Mouse (Mus musculus): ENCODE data around the gene Sf3b5. TPM values are rescaled to one million over a fixed set of nuclear protein-coding genes. Genes with fewer than 3 reads are reported as not detected.
"Not testable (repeated sequence)": the region's sequence is repeated elsewhere in the genome, so short reads cannot be mapped to it uniquely, and the experiment has no call there.

Sf3b5 gene
- polyA plus RNA-seq, 1 experiment from 2014 or later: 38.4 TPM

GRCm38 (mm10) chr10:13008737-13009121, 3.6 kb downstream of the Sf3b5 start:
- ATAC-seq (ENCODE audit: insufficient number of reproducible peaks, insufficient read depth, low FRiP score, low TSS enrichment, low read depth): peak; percentile 27; the same call in 1 of the 2 replicates
- H3K4me3 ChIP-seq: peak overlapping the region; percentile 92

GRCm38 (mm10) chr10:13014026-13014425, 8.9 kb downstream of the Sf3b5 start:
- H3K4me2 ChIP-seq: no peak overlapping the region
- H3K4me1 ChIP-seq: peaks cover 14% of the 10 kb centered on the region
- H3K36me3 ChIP-seq: peaks cover 8% of the 10 kb centered on the region; the same call in 1 of the 2 replicates
- H3K4me3 ChIP-seq: no peak overlapping the region
- no peaks in the 10 kb centered on the region for H3K27me3 ChIP-seq
- H3K9ac ChIP-seq: no peak overlapping the region
- no peak for ATAC-seq (ENCODE audit: insufficient number of reproducible peaks, insufficient read depth, low FRiP score, low TSS enrichment, low read depth)
- H3K27ac ChIP-seq: no peak overlapping the region
- 67% methylated on average over 7 of the region's 7 CpGs for WGBS
- H3K9me3 ChIP-seq: no peaks in the 10 kb centered on the region

More at GRCm38 (mm10) chr10:13008737-13009121, 3.6 kb downstream of the Sf3b5 start:
- H3K36me3 ChIP-seq: peaks cover 8% of the 10 kb centered on the region; the same call in 1 of the 2 replicates
- H3K27ac ChIP-seq: peak overlapping the region; percentile 76
- no peaks in the 10 kb centered on the region for H3K27me3 ChIP-seq
- H3K9me3 ChIP-seq: no peaks in the 10 kb centered on the region
- WGBS: 2% methylated on average over 29 of the region's 29 CpGs
- peak overlapping the region; percentile 81 for H3K4me2 ChIP-seq
- H3K4me1 ChIP-seq: peaks cover 15% of the 10 kb centered on the region
- peak overlapping the region; percentile 89 for H3K9ac ChIP-seq

- no peaks in the 10 kb centered on the region for H3K9me3 ChIP-seq
- 17% methylated on average over 4 of the region's 4 CpGs for WGBS
- no peak overlapping the region for H3K9ac ChIP-seq
Observed at GRCm38 (mm10) chr10:13016573-13016972, 11.4 kb downstream of the Sf3b5 start.

GRCm38 (mm10) chr10:13018510-13018909, 13.4 kb downstream of the Sf3b5 start:
- no peak for ATAC-seq (ENCODE audit: insufficient number of reproducible peaks, insufficient read depth, low FRiP score, low TSS enrichment, low read depth)
- 60% methylated on average over 7 of the region's 7 CpGs for WGBS
- H3K27me3 ChIP-seq: no peaks in the 10 kb centered on the region
- H3K9me3 ChIP-seq: no peaks in the 10 kb centered on the region
- no peaks in the 10 kb centered on the region for H3K4me1 ChIP-seq
- no peak overlapping the region for H3K4me2 ChIP-seq
- no peak overlapping the region for H3K4me3 ChIP-seq
- H3K36me3 ChIP-seq: no peaks in the 10 kb centered on the region
- H3K9ac ChIP-seq: no peak overlapping the region
- H3K27ac ChIP-seq: no peak overlapping the region

More at GRCm38 (mm10) chr10:13016573-13016972, 11.4 kb downstream of the Sf3b5 start:
- no peaks in the 10 kb centered on the region for H3K36me3 ChIP-seq
- H3K4me3 ChIP-seq: no peak overlapping the region
- no peaks in the 10 kb centered on the region for H3K4me1 ChIP-seq
- H3K27ac ChIP-seq: no peak overlapping the region
- no peaks in the 10 kb centered on the region for H3K27me3 ChIP-seq
- ATAC-seq (ENCODE audit: insufficient number of reproducible peaks, insufficient read depth, low FRiP score, low TSS enrichment, low read depth): 0 out of 2 replicates have a peak, but pooled peaks have one; percentile 63
- H3K4me2 ChIP-seq: no peak overlapping the region

- Histone ChIP-seq H3K4me1 (no peaks in the 10 kb centered on the region), H3K36me3 (no peaks in the 10 kb centered on the region), H3K4me2 (no peak overlapping the region), H3K9ac (no peak overlapping the region), H3K27ac (no peak overlapping the region), H3K4me3 (no peak overlapping the region), H3K27me3 (no peaks in the 10 kb centered on the region), H3K9me3 (no peaks in the 10 kb centered on the region)
- no peak for ATAC-seq (ENCODE audit: insufficient number of reproducible peaks, insufficient read depth, low FRiP score, low TSS enrichment, low read depth)
- 75% methylated on average over 5 of the region's 5 CpGs for WGBS
Observed at GRCm38 (mm10) chr10:13019026-13019425, 13.9 kb downstream of the Sf3b5 start.

- H3K36me3 ChIP-seq: no peaks in the 10 kb centered on the region
- H3K4me3 ChIP-seq: no peak overlapping the region
- no peaks in the 10 kb centered on the region for H3K4me1 ChIP-seq
- H3K27ac ChIP-seq: no peak overlapping the region
- H3K4me2 ChIP-seq: no peak overlapping the region
- no peaks in the 10 kb centered on the region for H3K27me3 ChIP-seq
- WGBS: 89% methylated on average over 4 of the region's 4 CpGs
- H3K9ac ChIP-seq: no peak overlapping the region
- no peak for ATAC-seq (ENCODE audit: insufficient number of reproducible peaks, insufficient read depth, low FRiP score, low TSS enrichment, low read depth)
- H3K9me3 ChIP-seq: no peaks in the 10 kb centered on the region
Observed at GRCm38 (mm10) chr10:13022103-13022502, 17.0 kb downstream of the Sf3b5 start.

GRCm38 (mm10) chr10:13023985-13024384, 18.8 kb downstream of the Sf3b5 start:
- H3K4me2 ChIP-seq: not testable (repeated sequence)

GRCm38 (mm10) chr10:13027702-13028101, 22.6 kb downstream of the Sf3b5 start:
- no peak for ATAC-seq (ENCODE audit: insufficient number of reproducible peaks, insufficient read depth, low FRiP score, low TSS enrichment, low read depth)
- Histone ChIP-seq H3K27me3 (no peaks in the 10 kb centered on the region), H3K27ac (no peak overlapping the region), H3K4me1 (no peaks in the 10 kb centered on the region), H3K9me3 (no peaks in the 10 kb centered on the region), H3K4me3 (no peak overlapping the region), H3K4me2 (no peak overlapping the region), H3K36me3 (no peaks in the 10 kb centered on the region), H3K9ac (no peak overlapping the region)
- 88% methylated on average over 5 of the region's 5 CpGs for WGBS

More at GRCm38 (mm10) chr10:13023985-13024384, 18.8 kb downstream of the Sf3b5 start:
- not testable (repeated sequence) for H3K9ac ChIP-seq; H3K4me1 ChIP-seq; H3K36me3 ChIP-seq; H3K9me3 ChIP-seq; H3K27ac ChIP-seq; H3K27me3 ChIP-seq; ATAC-seq (ENCODE audit: insufficient number of reproducible peaks, insufficient read depth, low FRiP score, low TSS enrichment, low read depth); H3K4me3 ChIP-seq
- 46% methylated on average over 3 of the region's 3 CpGs for WGBS

- WGBS: 77% methylated on average over 1 of the region's 1 CpGs
- Histone ChIP-seq H3K4me3 (no peak overlapping the region), H3K4me1 (no peaks in the 10 kb centered on the region), H3K4me2 (no peak overlapping the region), H3K27ac (no peak overlapping the region), H3K9me3 (no peaks in the 10 kb centered on the region), H3K9ac (no peak overlapping the region), H3K27me3 (no peaks in the 10 kb centered on the region), H3K36me3 (no peaks in the 10 kb centered on the region)
- ATAC-seq (ENCODE audit: insufficient number of reproducible peaks, insufficient read depth, low FRiP score, low TSS enrichment, low read depth): no peak
Observed at GRCm38 (mm10) chr10:13028215-13028614, 23.1 kb downstream of the Sf3b5 start.

- no peaks in the 10 kb centered on the region for H3K27me3 ChIP-seq
- H3K9ac ChIP-seq: no peak overlapping the region
- no peak overlapping the region for H3K4me3 ChIP-seq
- no peak for ATAC-seq (ENCODE audit: insufficient number of reproducible peaks, insufficient read depth, low FRiP score, low TSS enrichment, low read depth)
- WGBS: 89% methylated on average over 5 of the region's 5 CpGs
- no peak overlapping the region for H3K27ac ChIP-seq
- no peaks in the 10 kb centered on the region for H3K36me3 ChIP-seq
- H3K9me3 ChIP-seq: no peaks in the 10 kb centered on the region
- H3K4me1 ChIP-seq: no peaks in the 10 kb centered on the region
- no peak overlapping the region for H3K4me2 ChIP-seq
Observed at GRCm38 (mm10) chr10:13029416-13029815, 24.3 kb downstream of the Sf3b5 start.

GRCm38 (mm10) chr10:13035270-13035669, 30.1 kb downstream of the Sf3b5 start:
- WGBS: 78% methylated on average over 3 of the region's 3 CpGs
- H3K4me2 ChIP-seq: no peak overlapping the region
- no peaks in the 10 kb centered on the region for H3K9me3 ChIP-seq
- no peak for ATAC-seq (ENCODE audit: insufficient number of reproducible peaks, insufficient read depth, low FRiP score, low TSS enrichment, low read depth)
- H3K36me3 ChIP-seq: no peaks in the 10 kb centered on the region
- H3K27me3 ChIP-seq: no peaks in the 10 kb centered on the region
- no peak overlapping the region for H3K4me3 ChIP-seq
- H3K9ac ChIP-seq: no peak overlapping the region
- H3K4me1 ChIP-seq: no peaks in the 10 kb centered on the region
- no peak overlapping the region for H3K27ac ChIP-seq

GRCm38 (mm10) chr10:13039637-13040174, 34.6 kb downstream of the Sf3b5 start:
- Histone ChIP-seq H3K9ac (no peak overlapping the region), H3K4me2 (no peak overlapping the region), H3K36me3 (no peaks in the 10 kb centered on the region), H3K27me3 (no peaks in the 10 kb centered on the region), H3K9me3 (no peaks in the 10 kb centered on the region), H3K4me1 (no peaks in the 10 kb centered on the region), H3K4me3 (no peak overlapping the region), H3K27ac (no peak overlapping the region)
- ATAC-seq (ENCODE audit: insufficient number of reproducible peaks, insufficient read depth, low FRiP score, low TSS enrichment, low read depth): no peak
- 81% methylated on average over 5 of the region's 5 CpGs for WGBS

Data from embryonic facial prominence, embryonic 13.5 days (tissue).